In the genomic region with DNA sequence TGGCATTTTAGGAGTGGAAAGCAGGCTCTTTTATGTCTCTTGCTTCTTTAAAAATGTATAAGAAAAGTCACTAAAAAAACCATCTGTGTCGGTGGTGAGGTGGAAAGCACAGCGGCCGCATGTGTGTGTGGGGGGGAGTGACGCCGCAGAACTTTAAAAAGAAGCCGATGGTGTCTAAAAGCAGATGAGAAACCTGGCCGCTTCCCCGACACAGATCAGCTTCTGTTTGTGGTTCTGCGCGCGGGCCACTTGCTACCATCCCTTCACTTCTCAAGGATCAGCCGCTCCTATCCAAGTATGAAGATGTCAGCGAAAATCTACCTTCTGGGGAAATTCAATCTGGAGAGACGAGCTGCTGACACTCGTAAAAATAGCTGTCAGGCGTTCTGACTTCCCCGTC, we compare ENCODE assay signal across 15 mouse cellular contexts. TPM values are rescaled to one million over a fixed set of nuclear protein-coding genes. Genes with fewer than 3 reads are reported as not detected.
DNase-seq lines count a peak whose midpoint lies in the region; ATAC-seq lines count a peak whose summit lies in the region.
"Had no signal": no experiment of that assay in that cellular context is flagged by ENCODE, and none has a peak within 500 bp of the region (broad histone marks: within the 10 kb centered on the region; RNA-seq: fewer than 3 reads in every experiment).

No protein-coding gene starts in this region.

- WGBS in kidney, embryonic 14.5 days = 27% methylated on average over 17 of the region's 17 CpGs
- WGBS in neural tube, embryonic 13.5 days = 38% methylated on average over 17 of the region's 17 CpGs
- 83% methylated on average over 17 of the region's 17 CpGs for WGBS in forebrain, embryonic 13.5 days

- H3K36me3 ChIP-seq in kidney, embryonic 14.5 days (ENCODE audit: control insufficient read depth, insufficient read depth, low read length) = no peaks in the 10 kb centered on the region
- H3K36me3 ChIP-seq in neural tube, embryonic 13.5 days = no peaks in the 10 kb centered on the region
- H3K36me3 ChIP-seq in forebrain, embryonic 13.5 days (ENCODE audit: poor library complexity, severe bottlenecking) = no peaks in the 10 kb centered on the region
- H3K36me3 ChIP-seq: stomach, embryonic 15.5 days had no signal

- ATAC-seq in kidney, embryonic 14.5 days (ENCODE audit: low FRiP score, low TSS enrichment) = no peak
- no peak for ATAC-seq in neural tube, embryonic 13.5 days (ENCODE audit: low read depth)
- ATAC-seq in forebrain, embryonic 13.5 days = no peak
- ATAC-seq: forebrain, embryonic 16.5 days had no signal

- H3K9ac ChIP-seq in kidney, embryonic 14.5 days (ENCODE audit: low read depth, low read length) = no peak overlapping the region
- 0 out of 2 replicates have a peak overlapping the region, but pooled peaks have one; percentile 22 for H3K9ac ChIP-seq in neural tube, embryonic 13.5 days
- H3K9ac ChIP-seq in forebrain, embryonic 13.5 days = no peak overlapping the region
- H3K9ac ChIP-seq: liver, embryonic 14.5 days; stomach, embryonic 15.5 days had no signal

- no peak for DNase-seq in kidney, postnatal 14 days
- DNase-seq in brain, adult 2 months (ENCODE audit: low read depth, low spot score) = peak; percentile 81
- peak; percentile 65 for DNase-seq in gastrocnemius, postnatal 14 days
- DNase-seq in cerebellum, adult 11 months = no peak
- DNase-seq in thymus, postnatal 25 days = no peak
- DNase-seq: heart, postnatal 10 days; kidney, adult 9 months had no signal

- H3K4me2 ChIP-seq in kidney, embryonic 14.5 days (replicated peaks; ENCODE audit: low read depth, low read length) = peak overlapping the region; percentile 31; the same call in 1 of the 2 replicates
- peak overlapping the region; percentile 33 for H3K4me2 ChIP-seq in neural tube, embryonic 13.5 days
- H3K4me2 ChIP-seq in forebrain, embryonic 13.5 days = no peak overlapping the region
- H3K4me2 ChIP-seq: stomach, embryonic 15.5 days had no signal

- H3K4me3 ChIP-seq in kidney, embryonic 14.5 days (ENCODE audit: low read length) = no peak overlapping the region
- H3K4me3 ChIP-seq in neural tube, embryonic 13.5 days = no peak overlapping the region
- H3K4me3 ChIP-seq in forebrain, embryonic 13.5 days = no peak overlapping the region
- H3K4me3 ChIP-seq: stomach, embryonic 15.5 days had no signal

- no peaks in the 10 kb centered on the region for H3K9me3 ChIP-seq in kidney, embryonic 14.5 days (ENCODE audit: control insufficient read depth, low read length)
- H3K9me3 ChIP-seq in neural tube, embryonic 13.5 days = no peaks in the 10 kb centered on the region
- H3K9me3 ChIP-seq in forebrain, embryonic 13.5 days (replicated peaks) = no peaks in the 10 kb centered on the region
- H3K9me3 ChIP-seq: stomach, embryonic 15.5 days had no signal

- no peak overlapping the region for H3K27ac ChIP-seq in kidney, embryonic 14.5 days (ENCODE audit: low read depth, low read length)
- no peak overlapping the region for H3K27ac ChIP-seq in neural tube, embryonic 13.5 days (replicated peaks)
- H3K27ac ChIP-seq in forebrain, embryonic 13.5 days = no peak overlapping the region
- H3K27ac ChIP-seq: liver, embryonic 14.5 days; stomach, embryonic 15.5 days had no signal

- H3K27me3 ChIP-seq in kidney, embryonic 14.5 days (ENCODE audit: control insufficient read depth, insufficient read depth, low read length) = no peaks in the 10 kb centered on the region
- H3K27me3 ChIP-seq in neural tube, embryonic 13.5 days = no peaks in the 10 kb centered on the region
- no peaks in the 10 kb centered on the region for H3K27me3 ChIP-seq in forebrain, embryonic 13.5 days
- H3K27me3 ChIP-seq: stomach, embryonic 15.5 days had no signal

- peaks cover 3% of the 10 kb centered on the region; the same call in 1 of the 2 replicates for H3K4me1 ChIP-seq in kidney, embryonic 14.5 days (ENCODE audit: control insufficient read depth, insufficient read depth, low read length)
- H3K4me1 ChIP-seq in neural tube, embryonic 13.5 days (replicated peaks) = peaks cover 17% of the 10 kb centered on the region
- H3K4me1 ChIP-seq in forebrain, embryonic 13.5 days = no peaks in the 10 kb centered on the region
- H3K4me1 ChIP-seq: stomach, embryonic 15.5 days had no signal

- intact Hi-C loops in gastrocnemius, postnatal 14 days (cut with DNase I; ENCODE audit: low total_unique reads) = no loop called here

RNA-seq across cellular contexts. Expression of a gene that starts 45.5 kb away (rescaled TPM):
- not detected in 2 replicates for polyA plus RNA-seq in kidney, embryonic 14.5 days (2014; fragmentation: Nextera tagmentation; extraction: Ambion mirVana)
- 1,000 to 10,000 TPM; 1,817 to 1,833 TPM for total RNA-seq in gastrocnemius, postnatal 14 days (2021)
- 0.08 TPM in 1 of 2 replicates, not detected in the other for polyA plus RNA-seq in neural tube, embryonic 13.5 days (2015; fragmentation: Nextera tagmentation; extraction: Ambion mirVana)
- polyA plus RNA-seq in forebrain, embryonic 13.5 days (2015; fragmentation: Nextera tagmentation; extraction: Ambion mirVana) = not detected in 2 replicates
- total RNA-seq: common myeloid progenitor, adult 5-6 weeks; heart, postnatal 10 days; megakaryocyte, adult 5-6 weeks had no signal
- polyA plus RNA-seq: liver, embryonic 14.5 days; stomach, embryonic 15.5 days had no signal

RNA-seq across cellular contexts. Expression of a gene that starts 47.3 kb away (rescaled TPM):
- polyA plus RNA-seq in kidney, embryonic 14.5 days (2014; fragmentation: Nextera tagmentation; extraction: Ambion mirVana) = 0.10 and 0.45 TPM in 2 replicates
- 10 to 100 TPM; 33.8 to 49.2 TPM for total RNA-seq in gastrocnemius, postnatal 14 days (2021)
- 3.7 and 11.5 TPM in 2 replicates for polyA plus RNA-seq in neural tube, embryonic 13.5 days (2015; fragmentation: Nextera tagmentation; extraction: Ambion mirVana)
- 0.06 and 0.17 TPM in 2 replicates for polyA plus RNA-seq in forebrain, embryonic 13.5 days (2015; fragmentation: Nextera tagmentation; extraction: Ambion mirVana)
- total RNA-seq: common myeloid progenitor, adult 5-6 weeks had no signal

Comparison
In these comparisons a context has a peak if more than half of its experiments do, and no peak if none do; other contexts are left out.
1. DNase-seq: peak in brain, adult 2 months (single experiment) and gastrocnemius, postnatal 14 days (single experiment); none in kidney, postnatal 14 days (single experiment), cerebellum, adult 11 months (single experiment) and thymus, postnatal 25 days (single experiment).